Mouse (Mus musculus) midbrain, embryonic 14.5 days (tissue): ENCODE data around the gene Dst. TPM values are rescaled to one million over a fixed set of nuclear protein-coding genes. Genes with fewer than 3 reads are reported as not detected.

ENCODE experiments used
- ATAC-seq: fragments of 200-750 bp; cut with Nextera tagmentation; 2 replicates; pipeline ENCODE4 v1.8.0; 2017; ENCODE audit warnings: moderate number of reproducible peaks, moderate library complexity; ENCODE audit not compliant: low FRiP score, low TSS enrichment
- DNase-seq: peaks from one replicate; pipeline ENCODE4 v3.0.0-alpha.2; 2015
- H3K27ac ChIP-seq: fragments of 300-500 bp; sonication (generic); replicated peaks from 2 replicates; pipeline ENCODE4 v1.5.1; 2014; ENCODE audit warnings: mild to moderate bottlenecking, low read depth, low read length, moderate library complexity
- H3K27me3 ChIP-seq: fragments of 300-500 bp; sonication (generic); 2 replicates; pipeline ENCODE4 v1.6.1; 2014; ENCODE audit warnings: low read length, control low read depth, mixed read lengths; ENCODE audit not compliant: control insufficient read depth, insufficient read depth
- H3K36me3 ChIP-seq: fragments of 300-500 bp; sonication (generic); 2 replicates; pipeline ENCODE4 v1.6.1; 2014; ENCODE audit warnings: low read length, control low read depth; ENCODE audit not compliant: control insufficient read depth, insufficient read depth
- H3K4me1 ChIP-seq: fragments of 300-500 bp; sonication (generic); 2 replicates; pipeline ENCODE4 v1.6.1; 2014; ENCODE audit warnings: mild to moderate bottlenecking, antibody characterized with exemption, low read length, control low read depth; ENCODE audit not compliant: control insufficient read depth, insufficient read depth
- H3K4me2 ChIP-seq: fragments of 300-500 bp; sonication (generic); 2 replicates; pipeline ENCODE4 v1.6.1; 2014; ENCODE audit warnings: mild to moderate bottlenecking, low read length, moderate library complexity
- H3K4me3 ChIP-seq: fragments of 300-500 bp; sonication (generic); replicated peaks from 2 replicates; pipeline ENCODE4 v1.5.1; 2014; ENCODE audit warnings: low read depth, low read length
- H3K9ac ChIP-seq: fragments of 300-500 bp; sonication (generic); replicated peaks from 2 replicates; pipeline ENCODE4 v1.6.1; 2014; ENCODE audit warnings: mild to moderate bottlenecking, low read length, moderate library complexity
- H3K9me3 ChIP-seq: fragments of 300-500 bp; sonication (generic); 2 replicates; pipeline ENCODE4 v1.6.1; 2016; ENCODE audit warnings: low read length, control low read depth, mixed read lengths; ENCODE audit not compliant: control insufficient read depth
- WGBS: fragments of 180-500 bp; shearing (Covaris S2); extraction: QIAGEN DNeasy Blood & Tissue Kit; methylation state at CpG from one replicate; pipeline ENCODE4 v1.1.7; 2014; 5-methylcytosine and 5-hydroxymethylcytosine counted together
- polyA plus RNA-seq: library from polyadenylated mRNA; unstranded; fragments of >200 nt; fragmentation: Nextera tagmentation; extraction: Ambion mirVana; gene quantifications from 2 replicates; pipeline ENCODE4 v1.2.1, GENCODE M21; 2014

Dst gene
- polyA plus RNA-seq, 1 experiment from 2014 or later = 59.8 TPM

GRCm38 (mm10) chr1:33932845-33933499, 24.9 kb downstream of the Dst start:
- Histone ChIP-seq H3K4me3 (no peak overlapping the region), H3K27ac (no peak overlapping the region), H3K9ac (no peak overlapping the region), H3K9me3 (no peaks in the 10 kb centered on the region), H3K27me3 (no peaks in the 10 kb centered on the region), H3K36me3 (no peaks in the 10 kb centered on the region), H3K4me1 (peaks cover 7% of the 10 kb centered on the region; the same call in 1 of the 2 replicates), H3K4me2 (no peak overlapping the region)
- no peak for ATAC-seq
- peak; percentile 62 for DNase-seq
- WGBS = 65% methylated on average over 14 of the region's 14 CpGs

GRCm38 (mm10) chr1:33935946-33936345, 27.9 kb downstream of the Dst start:
- no peak overlapping the region for H3K27ac ChIP-seq
- DNase-seq = no peak

GRCm38 (mm10) chr1:33939828-33940227, 31.8 kb downstream of the Dst start:
- H3K4me2 ChIP-seq = no peak overlapping the region
- WGBS = 85% methylated on average over 5 of the region's 5 CpGs
- H3K27me3 ChIP-seq = no peaks in the 10 kb centered on the region
- H3K4me1 ChIP-seq = no peaks in the 10 kb centered on the region
- no peak overlapping the region for H3K9ac ChIP-seq
- no peaks in the 10 kb centered on the region for H3K36me3 ChIP-seq
- no peak overlapping the region for H3K27ac ChIP-seq
- no peak for DNase-seq
- no peak overlapping the region for H3K4me3 ChIP-seq
- no peaks in the 10 kb centered on the region for H3K9me3 ChIP-seq
- no peak for ATAC-seq

More at GRCm38 (mm10) chr1:33935946-33936345, 27.9 kb downstream of the Dst start:
- Histone ChIP-seq H3K4me2 (no peak overlapping the region), H3K27me3 (no peaks in the 10 kb centered on the region), H3K36me3 (no peaks in the 10 kb centered on the region), H3K9ac (no peak overlapping the region), H3K9me3 (no peaks in the 10 kb centered on the region), H3K4me1 (peaks cover 7% of the 10 kb centered on the region; the same call in 1 of the 2 replicates), H3K4me3 (no peak overlapping the region)
- 85% methylated on average over 3 of the region's 3 CpGs for WGBS
- ATAC-seq = no peak

GRCm38 (mm10) chr1:33940364-33940928, 32.4 kb downstream of the Dst start:
- H3K4me2 ChIP-seq = no peak overlapping the region
- 80% methylated on average over 11 of the region's 11 CpGs for whole genome bisulfite sequencing
- no peak for DNase-seq
- no peaks in the 10 kb centered on the region for H3K36me3 ChIP-seq
- H3K9ac ChIP-seq = no peak overlapping the region
- no peak overlapping the region for H3K27ac ChIP-seq
- no peaks in the 10 kb centered on the region for H3K9me3 ChIP-seq
- H3K4me1 ChIP-seq = no peaks in the 10 kb centered on the region
- no peaks in the 10 kb centered on the region for H3K27me3 ChIP-seq
- H3K4me3 ChIP-seq = no peak overlapping the region
- ATAC-seq = no peak

- 97% methylated on average over 8 of the region's 8 CpGs for WGBS
- H3K9me3 ChIP-seq = no peaks in the 10 kb centered on the region
These were observed 34.6 kb downstream of the Dst start for GRCm38 (mm10) chr1:33942638-33943037.

GRCm38 (mm10) chr1:33943943-33944342, 35.9 kb downstream of the Dst start:
- no peak overlapping the region for H3K4me3 ChIP-seq
- no peaks in the 10 kb centered on the region for H3K27me3 ChIP-seq
- H3K36me3 ChIP-seq = no peaks in the 10 kb centered on the region
- no peak overlapping the region for H3K4me2 ChIP-seq
- no peaks in the 10 kb centered on the region for H3K9me3 ChIP-seq
- ATAC-seq = no peak
- no peak for DNase-seq
- WGBS = 76% methylated on average over 2 of the region's 2 CpGs
- no peaks in the 10 kb centered on the region for H3K4me1 ChIP-seq
- H3K9ac ChIP-seq = no peak overlapping the region
- H3K27ac ChIP-seq = no peak overlapping the region

More at GRCm38 (mm10) chr1:33942638-33943037, 34.6 kb downstream of the Dst start:
- ATAC-seq (no peak), DNase-seq (no peak)
- Histone ChIP-seq H3K4me1 (no peaks in the 10 kb centered on the region), H3K27ac (no peak overlapping the region), H3K27me3 (no peaks in the 10 kb centered on the region), H3K9ac (no peak overlapping the region), H3K4me3 (no peak overlapping the region), H3K36me3 (no peaks in the 10 kb centered on the region), H3K4me2 (no peak overlapping the region)

GRCm38 (mm10) chr1:33944977-33945750, 37.1 kb downstream of the Dst start:
- DNase-seq (no peak), ATAC-seq (no peak)
- H3K9me3 ChIP-seq = no peaks in the 10 kb centered on the region
- WGBS = 76% methylated on average over 17 of the region's 17 CpGs
- no peak overlapping the region for H3K9ac ChIP-seq
- H3K4me2 ChIP-seq = no peak overlapping the region
- H3K4me1 ChIP-seq = no peaks in the 10 kb centered on the region
- H3K4me3 ChIP-seq = no peak overlapping the region
- H3K27me3 ChIP-seq = no peaks in the 10 kb centered on the region
- H3K27ac ChIP-seq = no peak overlapping the region
- no peaks in the 10 kb centered on the region for H3K36me3 ChIP-seq

- H3K27ac ChIP-seq = no peak overlapping the region
- no peaks in the 10 kb centered on the region for H3K27me3 ChIP-seq
- DNase-seq = no peak
- no peak overlapping the region for H3K4me3 ChIP-seq
- no peak for ATAC-seq
- H3K4me2 ChIP-seq = no peak overlapping the region
- WGBS = 96% methylated on average over 6 of the region's 6 CpGs
- H3K9me3 ChIP-seq = no peaks in the 10 kb centered on the region
- no peak overlapping the region for H3K9ac ChIP-seq
- H3K4me1 ChIP-seq = no peaks in the 10 kb centered on the region
- no peaks in the 10 kb centered on the region for H3K36me3 ChIP-seq
These were observed 37.7 kb downstream of the Dst start for GRCm38 (mm10) chr1:33945756-33946155.
